ENCODE assay signal across 8 mouse cellular contexts in the genomic region with DNA sequence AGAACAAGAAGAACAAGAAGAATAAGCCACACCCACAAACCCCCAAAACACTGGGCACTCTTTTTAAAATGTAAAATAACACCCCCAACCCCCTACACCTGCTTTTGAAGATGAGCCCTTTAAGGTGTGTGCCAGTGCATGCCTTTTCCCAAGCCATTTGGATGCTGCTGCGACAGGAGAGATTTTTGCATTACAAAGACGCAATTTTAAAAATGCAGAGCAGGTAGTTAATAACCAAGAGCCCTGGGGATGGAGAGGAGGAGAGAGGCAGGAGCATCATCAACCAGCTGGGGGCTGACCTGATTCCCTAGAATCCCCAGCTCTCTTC. TPM values are rescaled to one million over a fixed set of nuclear protein-coding genes. Genes with fewer than 3 reads are reported as not detected.
A peak's percentile ranks its signal among the peaks of the same experiment; 100 is the strongest.
DNase-seq lines count a peak whose midpoint lies in the region; ATAC-seq and TF ChIP-seq lines count a peak whose summit lies in the region.

A gene (plus strand): TSS at position 310 of the 328 bp plus-strand sequence.

- no peaks in the 10 kb centered on the region for H3K36me3 ChIP-seq in heart, embryonic 13.5 days
- no peaks in the 10 kb centered on the region for H3K36me3 ChIP-seq in hindbrain, embryonic 14.5 days (replicated peaks; ENCODE audit: control insufficient read depth, insufficient read depth)
- H3K36me3 ChIP-seq in liver, postnatal 0 days (replicated peaks; ENCODE audit: insufficient read depth, low read length) = no peaks in the 10 kb centered on the region

- H3K9me3 ChIP-seq in heart, embryonic 13.5 days = no peaks in the 10 kb centered on the region
- H3K9me3 ChIP-seq in hindbrain, embryonic 14.5 days (ENCODE audit: control insufficient read depth, low read length) = no peaks in the 10 kb centered on the region
- no peaks in the 10 kb centered on the region for H3K9me3 ChIP-seq in liver, postnatal 0 days (ENCODE audit: low read length)

- 0% methylated on average over 2 of the region's 2 CpGs for WGBS in heart, embryonic 13.5 days
- 0% methylated on average over 2 of the region's 2 CpGs for WGBS in hindbrain, embryonic 14.5 days
- 5% methylated on average over 2 of the region's 2 CpGs for WGBS in liver, postnatal 0 days (ENCODE audit: insufficient replicate concordance)

- no peak for TF ChIP-seq CTCF in liver, postnatal 0 days (IDR thresholded peaks at IDR 0.05; ENCODE audit: low read depth)

- H3K27ac ChIP-seq in heart, embryonic 13.5 days (replicated peaks) = no peak within 1 kb of the TSS
- no peak within 1 kb of the TSS for H3K27ac ChIP-seq in brown adipose tissue, adult 24 weeks (replicated peaks; ENCODE audit: low read depth, low read length)
- peak within 1 kb of the TSS; percentile 99 for H3K27ac ChIP-seq in hindbrain, embryonic 14.5 days
- no peak within 1 kb of the TSS for H3K27ac ChIP-seq in liver, postnatal 0 days (ENCODE audit: low read depth)

- peak within 1 kb of the TSS; percentile 66 for H3K9ac ChIP-seq in heart, embryonic 13.5 days
- H3K9ac ChIP-seq in hindbrain, embryonic 14.5 days = peak within 1 kb of the TSS; percentile 99
- no peak within 1 kb of the TSS for H3K9ac ChIP-seq in liver, postnatal 0 days (replicated peaks)

- peak within 1 kb of the TSS; percentile 73 for H3K4me2 ChIP-seq in heart, embryonic 13.5 days
- peak within 1 kb of the TSS; percentile 95 for H3K4me2 ChIP-seq in hindbrain, embryonic 14.5 days (replicated peaks)
- H3K4me2 ChIP-seq in liver, postnatal 0 days (ENCODE audit: low read depth, low read length) = 0 out of 2 replicates have a peak within 1 kb of the TSS, but pooled peaks have one; percentile 18

- peaks cover 60% of the 10 kb centered on the region for H3K27me3 ChIP-seq in heart, embryonic 13.5 days (replicated peaks)
- H3K27me3 ChIP-seq in hindbrain, embryonic 14.5 days (ENCODE audit: control insufficient read depth, insufficient read depth, low read length) = 0 out of 2 replicates have a peak, but pooled peaks cover 3% of the 10 kb centered on the region
- peaks cover 9% of the 10 kb centered on the region; the same call in 1 of the 2 replicates for H3K27me3 ChIP-seq in liver, postnatal 0 days (ENCODE audit: insufficient read depth, low read length)

- no peak for ATAC-seq in heart, embryonic 13.5 days (ENCODE audit: extremely low read depth, insufficient number of reproducible peaks, low FRiP score, low TSS enrichment)
- ATAC-seq in hindbrain, embryonic 14.5 days (ENCODE audit: low FRiP score) = no peak
- ATAC-seq in liver, postnatal 0 days = no peak
- ATAC-seq in granulocyte monocyte progenitor cell, adult 5-6 weeks (replicated peaks; ENCODE audit: poor library complexity, severe bottlenecking) = no peak

- intact Hi-C loops in heart, postnatal 14 days (cut with DNase I) = no loop called here

- no peak for TF ChIP-seq EP300 in liver, postnatal 0 days (IDR thresholded peaks at IDR 0.05; ENCODE audit: low read depth)

- DNase-seq in heart, postnatal 14 days = no peak
- DNase-seq in hindbrain, embryonic 14.5 days (ENCODE audit: low spot score) = peak; percentile 50
- no peak for DNase-seq in liver, postnatal 0 days
- DNase-seq in embryo, embryonic 9.5 days (ENCODE audit: extremely low spot score) = no peak
- DNase-seq in embryo, embryonic 10 days (ENCODE audit: low spot score) = no peak

- H3K4me1 ChIP-seq in heart, embryonic 13.5 days = peaks cover 11% of the 10 kb centered on the region
- no peaks in the 10 kb centered on the region for H3K4me1 ChIP-seq in brown adipose tissue, adult 24 weeks (ENCODE audit: control insufficient read depth, insufficient read depth, insufficient read length, low read length)
- H3K4me1 ChIP-seq in hindbrain, embryonic 14.5 days (replicated peaks; ENCODE audit: control insufficient read depth, insufficient read depth, low read length) = peaks cover 39% of the 10 kb centered on the region
- no peaks in the 10 kb centered on the region for H3K4me1 ChIP-seq in liver, postnatal 0 days (ENCODE audit: insufficient read depth)

- peak within 1 kb of the TSS; percentile 53 for H3K4me3 ChIP-seq in heart, embryonic 13.5 days
- 0 out of 2 replicates have a peak within 1 kb of the TSS, but pooled peaks have one; percentile 17 for H3K4me3 ChIP-seq in brown adipose tissue, adult 24 weeks (ENCODE audit: insufficient read depth, low read depth, low read length)
- H3K4me3 ChIP-seq in hindbrain, embryonic 14.5 days (replicated peaks; ENCODE audit: low read length) = peak within 1 kb of the TSS; percentile 79
- H3K4me3 ChIP-seq in liver, postnatal 0 days (ENCODE audit: low read depth, low read length) = no peak within 1 kb of the TSS

RNA-seq across cellular contexts. Expression of the gene that starts here (rescaled TPM):
- 1.0 and 1.3 TPM in 2 replicates for polyA plus RNA-seq in heart, embryonic 13.5 days (2015; fragmentation: Nextera tagmentation; extraction: Ambion mirVana)
- total RNA-seq in heart, postnatal 14 days (2021) = 1 to 10 TPM; 1.4 to 1.9 TPM
- polyA plus RNA-seq in brown adipose tissue, adult 24 weeks (2012; ENCODE audit: insufficient read depth, insufficient read length, missing spikeins) = not detected in 2 replicates
- polyA plus RNA-seq in hindbrain, embryonic 14.5 days (2014; fragmentation: Nextera tagmentation; extraction: Ambion mirVana) = 53.6 and 59.3 TPM in 2 replicates
- polyA plus RNA-seq in liver, postnatal 0 days (2015; fragmentation: Nextera tagmentation; extraction: Ambion mirVana) = not detected in 2 replicates
- not detected in 2 replicates for total RNA-seq in granulocyte monocyte progenitor cell, adult 5-6 weeks (2014; fragmentation: Nextera tagmentation)
- not detected in 2 replicates for total RNA-seq in granulocyte monocyte progenitor cell, adult 5-6 weeks (2017)

Comparison
In these comparisons a context has a peak if more than half of its experiments do, and no peak if none do; other contexts are left out.
1. RNA of the gene that starts here (polyA plus RNA-seq): 53.6 to 59.3 TPM in hindbrain, embryonic 14.5 days; 1.0 to 1.3 TPM in heart, embryonic 13.5 days, not detected in liver, postnatal 0 days and not detected in brown adipose tissue, adult 24 weeks; every median in the first group is over 10 times any median in the second.
2. H3K4me2 ChIP-seq: peak in every context shown above with its lines; median percentile 95 in hindbrain, embryonic 14.5 days; 73 in heart, embryonic 13.5 days; 18 in liver, postnatal 0 days.